Mouse (Mus musculus): ENCODE results near the gene Rexo1.
"Not testable (repeated sequence)": the region's sequence is repeated elsewhere in the genome, so short reads cannot be mapped to it uniquely, and the experiment has no call there.

Rexo1 gene

DNA sequence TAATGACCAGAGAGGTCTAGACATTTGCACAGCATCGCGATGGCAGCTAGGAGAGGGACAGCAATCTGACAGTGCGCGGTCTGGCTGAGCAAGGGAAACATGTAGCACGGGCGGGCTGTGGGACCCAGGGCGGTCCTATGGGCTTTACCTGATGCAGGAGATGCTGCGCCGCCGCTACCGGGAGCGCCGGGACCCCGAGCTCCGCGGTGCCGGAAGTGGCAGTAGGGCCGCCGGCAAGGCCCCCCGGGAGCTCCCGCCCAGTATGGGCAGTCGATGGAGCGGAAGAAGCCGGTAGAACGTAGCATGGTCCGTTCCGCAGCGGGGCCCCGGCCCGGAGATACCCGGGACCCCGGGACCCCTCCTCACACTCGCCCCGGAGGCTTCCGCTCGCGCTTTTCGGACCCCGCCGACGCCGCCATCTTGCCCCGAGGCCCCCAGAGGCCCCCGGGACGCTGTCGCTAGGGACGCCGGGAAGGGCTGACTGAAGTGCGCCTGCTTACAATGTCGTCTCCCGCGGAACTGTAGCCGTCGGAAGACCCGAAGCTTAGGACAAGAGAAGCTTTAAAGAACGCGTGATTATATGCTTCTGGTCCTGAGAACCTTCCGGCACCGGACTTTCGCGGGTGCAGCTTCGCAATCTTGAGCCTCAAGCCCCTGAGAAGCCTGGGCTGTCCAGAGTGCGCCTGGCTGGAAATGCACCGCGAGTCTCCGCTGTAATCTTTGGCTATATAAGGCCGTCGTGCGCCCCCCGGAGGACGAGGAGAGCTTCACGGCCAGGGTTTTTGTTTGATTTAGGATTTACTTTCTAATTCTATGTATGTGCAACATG is at the start of gene Rexo1:
Gene Rexo1 (minus strand): TSS at position 445 of the 829 bp plus-strand sequence.
- DNase-seq (ENCODE audit: low spot score in 2 of 2) = peak; percentile 89 to 93

DNA sequence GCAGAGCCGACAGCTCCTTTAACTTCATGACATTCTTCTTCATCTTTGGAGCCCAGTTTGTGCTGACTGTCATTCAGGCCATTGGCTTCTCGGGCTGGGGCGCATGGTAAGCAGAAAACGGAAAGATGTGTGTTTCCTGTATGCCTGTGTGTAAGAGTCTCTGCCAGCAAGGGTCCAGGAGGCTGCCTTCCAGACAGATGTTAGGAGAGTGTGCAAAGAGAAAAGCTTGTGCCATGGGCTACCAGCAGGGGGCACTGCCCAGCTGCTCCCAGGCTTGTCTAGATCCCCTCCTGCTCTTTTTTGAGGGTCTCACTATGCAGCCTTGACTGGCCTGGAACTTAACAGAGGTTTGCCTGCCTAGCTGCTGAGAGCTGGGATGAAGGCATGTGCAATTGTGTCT is 49.7 kb upstream of the Rexo1 start:
- DNase-seq (ENCODE audit: low spot score in 2 of 2) = no peak

DNA sequence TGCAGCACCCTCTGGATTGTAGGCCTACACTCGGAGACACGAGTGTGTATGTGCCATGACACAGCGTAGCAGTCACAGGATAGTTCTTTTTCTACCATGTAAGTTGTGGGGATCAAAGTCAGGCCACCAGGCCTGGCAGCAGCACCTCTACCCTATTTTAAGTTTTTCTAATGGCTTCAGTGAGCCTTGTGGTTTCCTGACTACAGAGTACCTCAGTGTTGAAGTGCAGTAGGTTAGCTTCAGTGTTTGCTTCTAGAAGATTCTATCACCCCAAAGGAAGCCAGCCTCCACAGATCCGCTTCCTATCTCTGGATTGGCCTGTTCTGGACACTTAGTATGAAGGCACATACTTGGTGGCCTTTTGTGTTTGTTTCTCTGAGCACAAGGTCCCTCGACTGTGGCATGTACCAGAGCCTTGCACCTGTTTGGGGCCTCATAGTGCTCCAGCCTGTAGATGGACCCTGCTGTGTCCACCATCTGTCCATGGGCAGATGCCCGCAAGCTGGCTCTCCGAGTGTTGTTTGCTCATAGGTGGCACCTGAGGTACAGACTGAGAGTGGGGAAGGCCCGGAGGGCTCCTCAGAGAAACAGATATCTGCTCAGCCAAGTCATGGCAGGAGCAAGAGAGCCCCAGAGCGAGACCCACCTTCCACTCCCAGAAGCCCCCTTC is 48.9 kb upstream of the Rexo1 start:
- DNase-seq (ENCODE audit: low spot score in 2 of 2) = no peak

DNA sequence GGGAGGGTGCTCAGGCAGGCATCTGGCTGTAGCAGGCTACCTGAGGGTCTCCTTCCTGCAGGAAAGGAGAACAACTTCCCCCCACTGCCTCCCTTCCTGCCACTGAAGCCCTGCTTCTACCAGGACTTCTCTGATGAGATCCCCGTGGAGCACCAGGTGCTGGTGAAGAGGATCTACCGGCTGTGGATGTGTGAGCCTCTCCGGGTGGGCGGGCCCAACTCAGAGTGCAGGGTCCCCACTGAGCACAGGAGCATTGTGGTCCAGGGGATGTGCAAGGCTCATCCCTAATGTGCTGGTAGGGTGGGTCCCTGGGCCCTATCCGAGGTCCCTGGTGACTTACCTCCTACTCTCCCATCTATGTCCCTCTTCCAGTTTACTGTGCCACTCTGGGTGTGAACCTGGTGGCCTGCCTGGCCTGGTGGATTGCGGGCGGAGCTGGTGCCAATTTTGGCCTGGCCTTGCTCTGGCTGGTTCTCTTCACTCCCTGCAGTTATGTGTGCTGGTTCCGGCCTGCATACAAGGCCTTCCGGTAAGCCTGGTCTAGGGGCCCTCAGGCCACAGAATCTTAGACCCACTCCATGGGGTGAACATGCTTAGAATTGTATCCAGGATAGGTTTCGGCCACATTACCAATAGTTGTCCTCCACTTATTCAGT is 48.0 kb upstream of the Rexo1 start:
- DNase-seq (ENCODE audit: low spot score in 2 of 2) = no peak

- no peak for DNase-seq (ENCODE audit: low spot score in 2 of 2)
These were observed 47.1 kb upstream of the Rexo1 start for GRCm38 (mm10) chr10:80608435-80608834.

GRCm38 (mm10) chr10:80606737-80607350 is 45.5 kb upstream of the Rexo1 start:
- DNase-seq (ENCODE audit: low spot score in 2 of 2) = no peak

DNA sequence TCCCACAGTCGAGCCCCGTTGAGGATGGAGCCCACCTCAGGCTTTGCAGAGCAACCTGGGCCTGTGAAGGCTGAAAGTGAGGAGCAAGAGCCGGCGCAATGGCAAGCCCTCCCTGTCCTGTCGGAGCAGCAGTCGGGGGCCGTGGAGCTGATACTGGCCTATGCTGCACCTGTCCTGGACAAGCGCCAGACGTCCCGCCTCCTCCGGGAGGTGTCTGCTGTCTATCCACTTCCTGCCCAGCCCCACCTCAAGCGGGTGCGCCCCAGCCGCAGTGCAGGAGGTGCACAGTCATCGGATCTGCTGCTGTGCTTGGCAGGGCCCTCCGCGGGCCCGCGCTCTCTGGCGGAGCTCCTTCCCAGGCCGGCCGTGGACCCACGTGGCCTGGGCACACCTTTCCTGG is 44.9 kb upstream of the Rexo1 start:
- no peak for DNase-seq (ENCODE audit: low spot score in 2 of 2)

- DNase-seq (ENCODE audit: low spot score in 2 of 2) = not testable (repeated sequence)
These were observed 44.4 kb upstream of the Rexo1 start, which contains the start of gene Gm49322 for GRCm38 (mm10) chr10:80605721-80606120. Gene Gm49322, plus strand, starts transcription at chr10:80606021.

- no peak for DNase-seq (ENCODE audit: low spot score in 2 of 2)
These were observed 43.6 kb upstream of the Rexo1 start for GRCm38 (mm10) chr10:80604988-80605387.

DNA sequence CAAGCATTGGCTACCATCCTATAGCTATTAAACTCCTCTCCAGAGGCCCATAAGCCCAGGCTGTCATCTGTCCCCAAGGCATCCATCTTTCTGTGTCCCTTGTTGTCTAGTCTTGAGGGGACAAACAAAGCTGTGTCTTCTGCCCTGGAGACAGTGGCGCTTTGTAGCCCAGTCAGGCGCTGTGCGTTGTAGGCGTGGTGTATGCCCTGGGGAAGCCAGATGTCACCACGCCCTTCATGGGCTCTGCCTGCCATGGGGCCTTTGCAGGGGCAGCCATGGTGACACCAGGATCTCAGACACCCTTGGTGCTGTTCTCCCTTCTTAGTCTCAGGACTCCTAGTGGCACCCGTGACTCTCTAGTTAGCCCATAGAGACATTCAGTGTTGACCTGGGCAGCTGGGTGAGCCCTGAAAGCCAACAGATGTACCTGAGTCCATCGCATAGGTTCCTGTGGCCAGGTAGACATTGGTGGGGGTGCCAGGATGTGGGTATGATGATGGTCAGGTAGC is 42.7 kb upstream of the Rexo1 start:
- DNase-seq (ENCODE audit: low spot score in 2 of 2) = no peak

DNA sequence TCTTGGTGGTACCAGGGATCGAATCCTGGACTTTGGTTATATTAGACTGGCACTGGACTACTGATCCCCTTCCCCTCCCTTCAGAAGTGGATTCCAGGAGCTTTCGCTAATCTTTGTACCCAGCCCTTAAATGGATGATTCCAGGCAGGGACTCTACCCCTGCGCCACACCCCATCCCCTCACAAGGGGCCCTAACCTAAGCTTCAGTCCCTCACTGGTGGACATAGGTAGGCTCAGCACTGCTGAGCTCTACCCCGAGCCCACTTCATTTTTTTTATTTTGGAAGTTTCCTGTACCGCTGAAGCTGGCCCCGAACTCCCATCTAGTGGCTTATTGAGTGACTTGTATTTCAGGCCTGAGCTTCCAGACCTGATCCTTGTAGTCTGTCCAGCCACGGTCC is 42.0 kb upstream of the Rexo1 start:
- DNase-seq (ENCODE audit: low spot score in 2 of 2) = no peak

- DNase-seq (ENCODE audit: low spot score in 2 of 2) = peak; percentile 93 to 95
These were observed 41.5 kb upstream of the Rexo1 start, which contains the start of the genes Scamp4 and Adat3 for GRCm38 (mm10) chr10:80602698-80603325. Gene Scamp4, plus strand, starts transcription at chr10:80602872. Gene Adat3, plus strand, starts transcription at chr10:80602880.

DNA sequence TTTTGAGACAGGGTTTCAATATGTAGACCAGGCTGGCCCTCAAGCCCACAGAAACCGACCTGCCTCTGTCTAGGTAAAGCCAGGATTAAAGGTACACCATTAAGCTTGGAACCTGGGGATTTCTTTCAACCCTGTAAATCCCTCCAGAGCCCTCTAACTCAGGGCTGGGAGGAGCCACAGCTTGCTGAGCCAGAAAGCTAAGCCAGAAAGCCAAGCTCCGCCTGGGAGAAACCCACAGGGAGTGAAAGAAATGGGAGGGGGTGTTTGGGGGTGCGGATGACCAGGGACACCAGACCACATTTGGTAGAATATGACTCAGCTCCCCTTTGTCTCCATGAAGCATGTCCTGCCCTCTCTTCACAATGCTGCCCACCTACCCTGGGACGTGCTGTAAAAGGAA is 35.0 kb upstream of the Rexo1 start:
- no peak for DNase-seq (ENCODE audit: low spot score in 2 of 2)

DNA sequence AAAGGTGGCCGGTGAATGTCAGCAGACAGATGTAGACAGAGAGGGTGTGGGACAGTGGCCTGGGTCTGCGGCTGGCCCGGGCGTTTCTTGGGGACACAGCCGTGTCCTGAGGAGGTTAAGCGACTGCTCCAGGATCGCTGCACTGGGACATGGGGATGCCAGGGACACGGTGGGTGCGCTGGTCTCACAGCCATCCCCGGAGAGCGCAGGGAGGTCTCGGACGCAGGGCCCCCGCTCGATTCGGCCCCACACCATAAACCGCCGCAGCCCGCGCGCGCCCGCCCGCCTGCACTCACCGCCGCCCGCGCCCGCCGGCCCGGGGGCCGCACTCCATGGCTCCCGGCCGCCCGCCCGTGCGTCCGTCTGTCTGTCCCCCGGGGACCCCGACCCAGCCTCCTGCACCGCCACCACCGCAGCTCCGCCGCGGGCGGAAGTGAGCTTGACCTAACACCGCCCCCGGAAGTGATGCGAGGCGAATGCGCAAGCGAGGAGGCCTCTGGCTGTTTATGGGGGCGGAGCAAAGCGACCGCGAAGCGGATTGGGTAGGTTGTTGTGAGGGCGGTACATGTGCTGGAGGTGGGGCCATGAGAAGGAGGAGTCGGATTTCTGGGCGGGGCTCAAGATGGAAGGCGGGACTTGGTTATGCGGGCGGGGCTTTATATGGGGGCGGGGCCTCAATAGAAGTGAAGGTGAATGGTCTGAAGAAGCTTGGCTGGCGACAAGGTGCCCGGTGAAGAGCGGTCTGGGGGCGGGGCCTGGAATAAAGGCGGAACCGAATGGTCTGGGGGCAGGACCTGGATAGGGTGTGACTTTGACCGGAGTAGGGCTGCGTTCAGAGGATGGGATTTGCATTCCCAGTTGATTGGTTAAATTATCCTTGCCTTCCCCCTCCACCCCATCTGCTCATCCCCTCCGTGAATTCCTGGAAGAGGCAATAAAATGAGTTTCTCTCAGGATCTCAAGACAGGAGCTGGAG is 28.8 kb upstream of the Rexo1 start, which contains the start of gene Abhd17a:
Gene Abhd17a (minus strand): TSS at position 463 of the 976 bp plus-strand sequence.
- DNase-seq (ENCODE audit: low spot score in 2 of 2) = peak; percentile 92 to 95

- DNase-seq (ENCODE audit: low spot score in 2 of 2) = no peak
These were observed 27.9 kb upstream of the Rexo1 start for GRCm38 (mm10) chr10:80589127-80589878.

- no peak for DNase-seq (ENCODE audit: low spot score in 2 of 2)
These were observed 25.9 kb upstream of the Rexo1 start for GRCm38 (mm10) chr10:80587305-80587657.

- DNase-seq (ENCODE audit: low spot score in 2 of 2) = no peak
These were observed 25.3 kb upstream of the Rexo1 start for GRCm38 (mm10) chr10:80586407-80587304.

- no peak for DNase-seq (ENCODE audit: low spot score in 2 of 2)
These were observed 24.2 kb upstream of the Rexo1 start for GRCm38 (mm10) chr10:80585581-80585980.

Measured in urinary bladder, postnatal 36 days (tissue).